Mouse (Mus musculus) heart, adult 2 months (tissue): ENCODE measurements around the gene Tex46. TPM values are rescaled to one million over a fixed set of nuclear protein-coding genes. Genes with fewer than 3 reads are reported as not detected.

ENCODE experiments used
- DNase-seq, 2 experiments: peaks; one replicate each; pipeline ENCODE4 v3.0.0; 2021
- H3K27ac ChIP-seq: fragments of 200-600 bp; 2 replicates; pipeline ENCODE4 v1.8.1; 2022
- H3K27me3 ChIP-seq: fragments of 200-500 bp; 2 replicates; pipeline ENCODE4 v1.6.1; 2012; ENCODE audit warnings: mild to moderate bottlenecking, low read length, inconsistent platforms, mixed read lengths; ENCODE audit not compliant: control insufficient read depth, insufficient read depth
- H3K36me3 ChIP-seq: fragments of 200-500 bp; 2 replicates; pipeline ENCODE4 v1.6.1; 2012; ENCODE audit warnings: low read length, inconsistent platforms; ENCODE audit not compliant: control insufficient read depth, insufficient read depth
- H3K4me1 ChIP-seq: fragments of 200-500 bp; 2 replicates; pipeline ENCODE4 v1.6.1; 2011; ENCODE audit warnings: low read length; ENCODE audit not compliant: control insufficient read depth, insufficient read depth
- H3K4me3 ChIP-seq: fragments of 200-600 bp; 2 replicates; pipeline ENCODE4 v1.8.1; 2022
- H3K79me2 ChIP-seq: fragments of 200-500 bp; replicated peaks from 2 replicates; pipeline ENCODE4 v1.6.1; 2012; ENCODE audit warnings: mild to moderate bottlenecking, inconsistent platforms, low read length, moderate library complexity, mixed read lengths; ENCODE audit not compliant: control insufficient read depth, insufficient read depth
- H3K9ac ChIP-seq: fragments of 200-500 bp; 2 replicates; pipeline ENCODE4 v1.6.1; 2012; ENCODE audit warnings: low read depth, mild to moderate bottlenecking, control low read depth, inconsistent platforms, low read length, mixed read lengths
- CTCF ChIP-seq: fragments of 200-600 bp; IDR thresholded peaks from 2 replicates; pipeline ENCODE4 v1.8.1; 2022; ENCODE audit warnings: antibody characterized with exemption, mild to moderate bottlenecking, moderate library complexity
- EP300 ChIP-seq: fragments of 200-500 bp; IDR thresholded peaks from 2 replicates; pipeline ENCODE4 v1.6.1; 2011; ENCODE audit warnings: low read depth, low read length, control low read depth; ENCODE audit not compliant: insufficient read depth
- POLR2A ChIP-seq: fragments of 200-500 bp; IDR thresholded peaks from 2 replicates; pipeline ENCODE4 v1.6.1; 2011; ENCODE audit warnings: mild to moderate bottlenecking, low read depth, low read length, control low read depth; ENCODE audit not compliant: insufficient read depth
- WGBS: fragments of 180-500 bp; shearing (Covaris S2); methylation state at CpG from one replicate; pipeline ENCODE4 v1.1.7; 2018; 5-methylcytosine and 5-hydroxymethylcytosine counted together
- intact Hi-C: fragments of 180-260 bp; cut with DNase I; formaldehyde crosslinking; loops from one replicate; pipeline ENCODE4 v1.15.1; 2025
- polyA plus RNA-seq: library from polyadenylated mRNA; depleted of rRNA; stranded (reverse); fragments of >200 nt; gene quantifications from 2 replicates; pipeline ENCODE4 v1.2.3, GENCODE M21; 2012
- total RNA-seq, 2 experiments: library from RNA; stranded (reverse); gene quantifications; 2 replicates each; pipeline ENCODE4 v1.2.3; 2021

The Tex46 gene
- total and polyA plus RNA-seq, 3 experiments, result not detected

DNA sequence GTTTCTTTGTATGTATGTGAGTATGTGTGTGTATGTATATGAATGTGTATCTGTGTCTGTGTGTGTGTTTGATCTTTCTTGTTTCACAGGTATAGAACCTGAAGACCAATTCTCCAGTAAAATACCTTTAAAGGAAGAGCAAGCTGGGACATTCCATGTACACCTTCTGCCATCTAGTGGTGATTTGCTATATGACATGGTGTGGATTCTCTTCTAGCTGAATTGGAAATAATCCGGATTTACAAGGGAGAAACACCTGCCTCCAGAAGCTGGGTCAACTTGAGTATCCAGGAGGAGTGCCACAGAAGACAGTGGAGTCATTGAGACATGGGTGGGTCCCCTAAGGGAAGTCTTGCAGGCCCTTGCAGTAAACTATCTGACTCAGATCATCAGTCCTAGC is 11.1 kb downstream of the Tex46 start:
- no peak for DNase-seq
- Histone ChIP-seq H3K4me1 (no peaks in the 10 kb centered on the region), H3K79me2 (no peaks in the 10 kb centered on the region), H3K9ac (no peak overlapping the region), H3K27ac (no peak overlapping the region), H3K36me3 (no peaks in the 10 kb centered on the region), H3K27me3 (no peaks in the 10 kb centered on the region), H3K4me3 (no peak overlapping the region)
- TF ChIP-seq EP300, result no peak
- TF ChIP-seq POLR2A, result no peak
- peak; percentile 93 for TF ChIP-seq CTCF
- intact Hi-C loops, result loop anchor here (1.0 to 5.0 kb wide), 5 partner anchors 95 to 359 kb away; no protein-coding TSS in a partner anchor
- 3% methylated on average over 1 of the region's 1 CpGs for WGBS

DNA sequence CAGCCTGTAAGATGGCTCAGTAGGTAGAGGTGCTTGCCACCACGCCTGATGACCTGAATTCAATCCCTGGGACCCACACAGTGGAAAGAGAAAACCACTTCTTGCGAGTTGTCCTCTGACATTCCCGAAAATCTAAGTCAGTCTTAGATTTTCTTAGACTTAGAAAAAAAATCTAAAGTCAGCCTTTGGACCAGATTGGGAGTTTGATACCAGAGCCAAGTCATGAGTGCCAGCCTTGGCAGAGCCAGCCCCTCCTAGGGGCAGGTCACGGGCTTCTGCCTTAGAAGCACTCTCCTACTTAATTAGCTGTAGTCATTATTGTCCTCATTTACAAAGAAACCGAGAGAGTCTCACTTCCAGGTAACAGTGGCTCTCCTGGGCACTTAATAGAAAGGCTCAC is 11.7 kb downstream of the Tex46 start:
- Histone ChIP-seq H3K79me2 (no peaks in the 10 kb centered on the region), H3K4me3 (no peak overlapping the region), H3K4me1 (no peaks in the 10 kb centered on the region), H3K27ac (no peak overlapping the region), H3K27me3 (no peaks in the 10 kb centered on the region), H3K36me3 (no peaks in the 10 kb centered on the region), H3K9ac (no peak overlapping the region)
- intact Hi-C loops, result loop anchor here (1.0 to 5.0 kb wide), 5 partner anchors 95 to 360 kb away; no protein-coding TSS in a partner anchor
- no peak for DNase-seq
- no peak for TF ChIP-seq CTCF
- TF ChIP-seq EP300, result no peak
- TF ChIP-seq POLR2A, result no peak
- WGBS, result 56% methylated on average over 5 of the region's 5 CpGs

DNA sequence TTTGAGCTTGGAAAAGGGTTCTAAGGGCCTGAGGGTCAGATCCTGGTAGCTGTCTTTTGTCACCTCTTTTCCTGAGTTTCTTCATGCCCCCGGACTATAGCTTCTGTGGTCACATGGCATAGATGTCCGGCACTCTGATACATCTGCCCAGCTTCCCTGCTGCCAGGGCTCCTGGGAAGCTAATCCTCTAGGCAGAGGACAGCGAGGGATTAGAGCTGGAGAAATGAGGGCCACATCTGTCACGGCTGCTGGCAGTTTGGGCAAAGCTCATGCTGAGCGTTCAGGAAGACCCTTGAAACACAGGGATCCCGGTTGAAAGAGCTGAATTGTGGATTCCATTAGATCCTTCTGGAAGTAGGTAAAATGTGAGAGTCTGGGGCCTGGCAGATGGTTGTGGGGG is 12.2 kb downstream of the Tex46 start, which contains the start of gene Lactbl1:
TSS of gene Lactbl1 (plus strand) at position 234 of the 400 bp plus-strand sequence.
- 46% methylated on average over 6 of the region's 6 CpGs for WGBS
- Histone ChIP-seq H3K79me2 (no peaks in the 10 kb centered on the region), H3K27ac (no peak within 1 kb of the TSS), H3K9ac (no peak within 1 kb of the TSS), H3K27me3 (no peaks in the 10 kb centered on the region), H3K4me1 (no peaks in the 10 kb centered on the region), H3K4me3 (no peak within 1 kb of the TSS), H3K36me3 (no peaks in the 10 kb centered on the region)
- no peak for TF ChIP-seq POLR2A
- TF ChIP-seq CTCF, result no peak
- no peak for TF ChIP-seq EP300
- intact Hi-C loops, result loop anchor here (5.0 kb wide), 1 partner anchor 360 kb away; no protein-coding TSS in a partner anchor
- no peak for DNase-seq

GRCm38 (mm10) chr4:136626590-136626989 is 16.4 kb downstream of the Tex46 start:
- no peak for TF ChIP-seq EP300
- no peak for TF ChIP-seq POLR2A
- TF ChIP-seq CTCF, result no peak

DNA sequence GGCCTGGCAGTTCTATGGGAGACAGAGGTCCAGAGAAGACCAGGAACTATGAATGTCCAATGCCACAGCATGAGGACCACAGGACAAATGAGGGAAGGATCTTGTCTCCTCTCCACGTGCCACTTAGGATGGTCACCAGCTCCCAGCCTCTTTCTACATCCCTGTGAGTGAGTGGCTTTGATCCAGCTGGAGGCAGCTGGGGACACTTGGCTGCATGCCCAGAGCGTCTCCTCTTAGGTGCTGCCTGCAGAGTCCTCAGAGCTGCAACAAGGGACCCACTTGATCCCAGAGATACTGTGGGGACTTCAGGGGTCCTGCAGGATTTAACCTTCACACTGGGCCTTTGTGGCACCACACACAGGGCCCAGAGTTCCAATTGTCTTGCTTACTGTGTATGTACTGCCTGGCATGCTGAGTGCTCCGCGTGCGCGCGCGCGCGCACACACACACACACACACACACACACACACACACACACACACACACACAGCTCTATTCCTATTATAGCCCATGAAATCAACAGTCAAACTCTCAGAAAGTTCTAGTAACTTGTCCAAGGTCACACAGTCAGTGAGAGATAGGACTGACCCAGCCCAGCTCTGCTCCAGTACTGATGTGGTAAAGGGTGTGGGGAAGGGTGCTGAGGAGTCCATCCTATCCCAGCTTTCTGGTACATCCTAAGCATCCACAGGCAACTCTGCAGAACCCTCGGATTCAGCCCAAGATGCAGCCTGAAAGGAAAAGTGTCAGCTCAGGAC is 21.2 kb downstream of the Tex46 start:
- Histone ChIP-seq H3K79me2 (no peaks in the 10 kb centered on the region), H3K9ac (no peak overlapping the region), H3K4me1 (no peaks in the 10 kb centered on the region), H3K4me3 (no peak overlapping the region), H3K36me3 (no peaks in the 10 kb centered on the region), H3K27ac (no peak overlapping the region), H3K27me3 (no peaks in the 10 kb centered on the region)
- TF ChIP-seq EP300 (peak; percentile 69), POLR2A (no peak)
- WGBS, result 45% methylated on average over 11 of the region's 11 CpGs
- intact Hi-C loops, result no loop called here
- DNase-seq, result peak; percentile 55 to 61

More at GRCm38 (mm10) chr4:136626590-136626989, 16.4 kb downstream of the Tex46 start:
- no peaks in the 10 kb centered on the region for H3K27me3 ChIP-seq
- no peak overlapping the region for H3K27ac ChIP-seq
- H3K4me3 ChIP-seq, result no peak overlapping the region
- no peak for DNase-seq
- WGBS, result 57% methylated on average over 6 of the region's 6 CpGs
- no peaks in the 10 kb centered on the region for H3K79me2 ChIP-seq
- H3K4me1 ChIP-seq, result no peaks in the 10 kb centered on the region
- H3K36me3 ChIP-seq, result no peaks in the 10 kb centered on the region
- no peak overlapping the region for H3K9ac ChIP-seq
- intact Hi-C loops, result no loop called here

GRCm38 (mm10) chr4:136635995-136636394 is 25.8 kb downstream of the Tex46 start:
- Histone ChIP-seq H3K27me3 (peaks cover 8% of the 10 kb centered on the region), H3K36me3 (no peaks in the 10 kb centered on the region), H3K4me3 (no peak overlapping the region), H3K9ac (no peak overlapping the region), H3K27ac (no peak overlapping the region), H3K79me2 (no peaks in the 10 kb centered on the region), H3K4me1 (no peaks in the 10 kb centered on the region)
- intact Hi-C loops, result no loop called here
- TF ChIP-seq POLR2A (no peak), CTCF (peak; percentile 18; the same call in 1 of the 2 replicates), EP300 (no peak)
- no peak for DNase-seq
